Mouse (Mus musculus) hindbrain, postnatal 0 days (tissue): ENCODE data around the gene Wwc1. TPM values are rescaled to one million over a fixed set of nuclear protein-coding genes. Genes with fewer than 3 reads are reported as not detected.

Experiments used
- ATAC-seq: fragments of 200-750 bp; cut with Nextera tagmentation; 2 replicates; pipeline ENCODE4 v1.8.0; 2017; ENCODE audit warnings: mild to moderate bottlenecking, moderate TSS enrichment, moderate library complexity
- DNase-seq: peaks from one replicate; pipeline ENCODE4 v3.0.0-alpha.2; 2015; ENCODE audit warnings: low spot score
- H3K27ac ChIP-seq: fragments of 300-500 bp; sonication (generic); 2 replicates; pipeline ENCODE4 v1.5.1; 2014; ENCODE audit warnings: mild to moderate bottlenecking
- H3K27me3 ChIP-seq: fragments of 300-500 bp; sonication (generic); 2 replicates; pipeline ENCODE4 v1.6.1; 2014; ENCODE audit warnings: low read length, mixed read lengths; ENCODE audit not compliant: insufficient read depth
- H3K36me3 ChIP-seq: fragments of 300-500 bp; sonication (generic); 2 replicates; pipeline ENCODE4 v1.6.1; 2014; ENCODE audit warnings: low read length, mixed read lengths; ENCODE audit not compliant: insufficient read depth
- H3K4me1 ChIP-seq: fragments of 300-500 bp; sonication (generic); 2 replicates; pipeline ENCODE4 v1.6.1; 2014; ENCODE audit warnings: antibody characterized with exemption, low read length, mixed read lengths; ENCODE audit not compliant: insufficient read depth
- H3K4me2 ChIP-seq: fragments of 300-500 bp; sonication (generic); 2 replicates; pipeline ENCODE4 v1.6.1; 2014; ENCODE audit warnings: low read depth, mild to moderate bottlenecking, low read length, moderate library complexity, mixed read lengths
- H3K4me3 ChIP-seq: fragments of 300-500 bp; sonication (generic); 2 replicates; pipeline ENCODE4 v1.5.1; 2014; ENCODE audit warnings: low read length
- H3K9ac ChIP-seq: fragments of 300-500 bp; sonication (generic); replicated peaks from 2 replicates; pipeline ENCODE4 v1.6.1; 2014; ENCODE audit warnings: mild to moderate bottlenecking, low read length, moderate library complexity, mixed read lengths
- H3K9me3 ChIP-seq: fragments of 300-500 bp; sonication (generic); 2 replicates; pipeline ENCODE4 v1.6.1; 2016; ENCODE audit warnings: low read length, mixed read lengths
- CTCF ChIP-seq: IDR thresholded peaks from 2 replicates; pipeline ENCODE4 v1.5.1; 2016; ENCODE audit warnings: antibody characterized with exemption, control low read depth, low read depth
- WGBS: fragments of 180-500 bp; shearing (Covaris S2); extraction: QIAGEN DNeasy Blood & Tissue Kit; methylation state at CpG from one replicate; pipeline ENCODE4 v1.1.7; 2014; 5-methylcytosine and 5-hydroxymethylcytosine counted together
- polyA plus RNA-seq: library from polyadenylated mRNA; unstranded; fragments of >200 nt; fragmentation: Nextera tagmentation; extraction: Ambion mirVana; gene quantifications from 2 replicates; pipeline ENCODE4 v1.2.1, GENCODE M21; 2015
- total RNA-seq: library from RNA; depleted of rRNA; stranded (reverse); fragments of >200 nt; gene quantifications from 2 replicates; pipeline ENCODE4 v1.2.3, GENCODE M21; 2014

Gene Wwc1
- total and polyA plus RNA-seq, 2 experiments from 2014 or later: 9.0 to 17.8 TPM

- Histone ChIP-seq H3K36me3 (no peaks in the 10 kb centered on the region), H3K4me1 (no peaks in the 10 kb centered on the region), H3K9me3 (no peaks in the 10 kb centered on the region), H3K27me3 (no peaks in the 10 kb centered on the region), H3K27ac (no peak overlapping the region), H3K4me3 (no peak overlapping the region), H3K9ac (no peak overlapping the region), H3K4me2 (no peak overlapping the region)
- TF ChIP-seq CTCF: no peak
- 57% methylated on average over 2 of the region's 2 CpGs for WGBS
- no peak for ATAC-seq
- no peak for DNase-seq
These were observed 16.8 kb downstream of the Wwc1 start for GRCm38 (mm10) chr11:35963554-35963953.

GRCm38 (mm10) chr11:35962431-35962830 is 17.9 kb downstream of the Wwc1 start:
- WGBS: 95% methylated on average over 2 of the region's 2 CpGs
- no peak for TF ChIP-seq CTCF
- Histone ChIP-seq H3K9ac (no peak overlapping the region), H3K4me3 (no peak overlapping the region), H3K4me1 (no peaks in the 10 kb centered on the region), H3K27ac (no peak overlapping the region), H3K9me3 (no peaks in the 10 kb centered on the region), H3K27me3 (no peaks in the 10 kb centered on the region), H3K4me2 (no peak overlapping the region), H3K36me3 (no peaks in the 10 kb centered on the region)
- DNase-seq (no peak), ATAC-seq (no peak)

GRCm38 (mm10) chr11:35959270-35959669 is 21.1 kb downstream of the Wwc1 start:
- WGBS: 79% methylated on average over 3 of the region's 3 CpGs
- DNase-seq: no peak
- H3K36me3 ChIP-seq: no peaks in the 10 kb centered on the region
- H3K27ac ChIP-seq: no peak overlapping the region
- H3K9ac ChIP-seq: no peak overlapping the region
- H3K4me3 ChIP-seq: no peak overlapping the region
- no peak for ATAC-seq
- H3K27me3 ChIP-seq: no peaks in the 10 kb centered on the region
- H3K4me1 ChIP-seq: no peaks in the 10 kb centered on the region
- no peak for TF ChIP-seq CTCF
- H3K9me3 ChIP-seq: no peaks in the 10 kb centered on the region
- H3K4me2 ChIP-seq: no peak overlapping the region

GRCm38 (mm10) chr11:35955572-35955971 is 24.8 kb downstream of the Wwc1 start:
- no peaks in the 10 kb centered on the region for H3K4me1 ChIP-seq
- H3K4me2 ChIP-seq: no peak overlapping the region
- ATAC-seq: no peak
- no peaks in the 10 kb centered on the region for H3K9me3 ChIP-seq
- no peak overlapping the region for H3K9ac ChIP-seq
- H3K4me3 ChIP-seq: no peak overlapping the region
- no peaks in the 10 kb centered on the region for H3K36me3 ChIP-seq
- no peak for DNase-seq
- WGBS: 66% methylated on average over 3 of the region's 3 CpGs
- no peak for TF ChIP-seq CTCF
- H3K27me3 ChIP-seq: no peaks in the 10 kb centered on the region
- no peak overlapping the region for H3K27ac ChIP-seq

- H3K9me3 ChIP-seq: no peaks in the 10 kb centered on the region
- no peak for TF ChIP-seq CTCF
- no peak overlapping the region for H3K4me2 ChIP-seq
- no peak overlapping the region for H3K4me3 ChIP-seq
- H3K9ac ChIP-seq: no peak overlapping the region
- ATAC-seq (no peak), DNase-seq (no peak)
- H3K4me1 ChIP-seq: no peaks in the 10 kb centered on the region
- no peaks in the 10 kb centered on the region for H3K36me3 ChIP-seq
- H3K27me3 ChIP-seq: no peaks in the 10 kb centered on the region
- no peak overlapping the region for H3K27ac ChIP-seq
- WGBS: 90% methylated on average over 4 of the region's 4 CpGs
These were observed 27.1 kb downstream of the Wwc1 start for GRCm38 (mm10) chr11:35953179-35953578.

GRCm38 (mm10) chr11:35951727-35952065 is 28.6 kb downstream of the Wwc1 start:
- H3K27ac ChIP-seq: no peak overlapping the region
- no peak overlapping the region for H3K4me2 ChIP-seq
- ATAC-seq: no peak
- WGBS: 61% methylated on average over 4 of the region's 4 CpGs
- DNase-seq: no peak
- H3K9me3 ChIP-seq: no peaks in the 10 kb centered on the region
- H3K36me3 ChIP-seq: no peaks in the 10 kb centered on the region
- H3K4me3 ChIP-seq: no peak overlapping the region
- no peak overlapping the region for H3K9ac ChIP-seq
- no peaks in the 10 kb centered on the region for H3K4me1 ChIP-seq
- no peak for TF ChIP-seq CTCF
- H3K27me3 ChIP-seq: no peaks in the 10 kb centered on the region

GRCm38 (mm10) chr11:35951058-35951726 is 29.1 kb downstream of the Wwc1 start:
- Histone ChIP-seq H3K9me3 (no peaks in the 10 kb centered on the region), H3K4me2 (no peak overlapping the region), H3K27me3 (no peaks in the 10 kb centered on the region), H3K36me3 (no peaks in the 10 kb centered on the region), H3K4me1 (no peaks in the 10 kb centered on the region), H3K9ac (no peak overlapping the region), H3K4me3 (no peak overlapping the region), H3K27ac (no peak overlapping the region)
- DNase-seq: no peak
- WGBS: 80% methylated on average over 15 of the region's 15 CpGs
- ATAC-seq: no peak
- TF ChIP-seq CTCF: no peak
